Mouse (Mus musculus) erythroblast, embryonic 14.5 days (primary cell): ENCODE data around the gene Sulf2.

Source experiments
- GATA1 ChIP-seq: IDR thresholded peaks from 2 replicates; pipeline ENCODE4 v1.6.1; 2012; ENCODE audit warnings: low read length, inconsistent platforms, mixed read lengths
- TAL1 ChIP-seq: IDR thresholded peaks from 3 replicates; pipeline ENCODE4 v1.6.1; 2012; ENCODE audit warnings: low read length, inconsistent platforms, mixed read lengths

DNA sequence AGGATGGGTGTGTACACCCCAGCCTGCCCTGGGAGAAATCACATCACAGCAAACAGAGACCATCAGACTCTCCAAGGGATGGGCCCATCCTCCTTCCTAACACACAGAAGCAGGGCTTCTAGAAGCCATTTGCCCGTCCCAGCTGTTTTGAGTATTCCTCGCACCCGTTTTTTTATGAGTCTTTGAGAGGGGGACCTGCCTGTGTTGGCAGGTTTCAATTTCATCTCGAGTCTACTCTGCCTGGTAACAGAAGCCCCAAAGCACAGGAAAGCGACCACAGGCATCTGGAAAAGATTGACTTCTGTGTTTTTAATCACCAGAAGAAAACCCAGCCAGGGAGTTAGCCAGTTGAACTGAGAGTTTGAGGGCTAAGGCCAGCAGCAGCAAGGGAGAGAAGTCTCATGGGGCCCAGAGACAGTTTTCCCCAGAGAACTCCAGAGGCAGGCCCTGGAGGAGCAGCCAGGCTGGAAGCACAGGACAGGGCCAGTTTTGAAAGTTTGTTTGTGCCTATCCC lies 24.7 kb upstream of the Sulf2 start:
- TF ChIP-seq GATA1 (no peak), TAL1 (no peak)
